Mouse (Mus musculus): ENCODE results near the gene Gm21985.

Gm21985 gene

DNA sequence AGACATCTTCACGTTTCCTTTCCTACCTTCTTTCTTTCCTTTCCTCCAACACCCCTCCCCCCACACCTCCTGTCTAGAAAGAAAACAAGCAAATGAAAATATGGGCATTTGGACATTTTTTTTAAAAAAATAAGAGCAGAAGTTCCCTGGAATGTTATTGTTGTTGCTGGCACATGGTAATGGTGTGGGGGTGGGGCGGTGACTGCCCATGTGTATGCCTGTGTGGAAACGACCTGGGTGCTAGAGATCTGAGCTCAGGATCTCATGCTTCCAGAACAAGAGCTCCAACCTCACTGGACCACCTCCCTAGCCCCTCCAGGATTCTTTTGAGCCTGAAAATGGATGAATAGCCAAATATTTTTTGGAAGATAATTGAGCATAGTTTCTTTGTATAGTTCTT, 75.0 kb downstream of the Gm21985 start:
- POLR2A ChIA-PET: interaction anchor here in 1 of 4 experiments (1.1 to 1.2 kb wide), 2 partner anchors 10 to 27 kb away, joined by 3 to 4 read pairs; partner anchors contain the start of gene Emc4
- CTCF ChIA-PET: interaction anchor here in 1 of 4 experiments (0.5 kb wide), 1 partner anchor 37 kb away, joined by 10 read pairs; no protein-coding TSS in a partner anchor

GRCm38 (mm10) chr2:112348246-112348645, 82.1 kb downstream of the Gm21985 start:
- CTCF ChIA-PET: no interaction called here
- POLR2A ChIA-PET: interaction anchor here in 2 of 4 experiments (0.6 to 0.9 kb wide), 2 partner anchors 13 to 19 kb away, joined by 3 read pairs; partner anchors contain the start of gene Emc4 (in 1 of the 2)

- CTCF ChIA-PET: no interaction called here
- POLR2A ChIA-PET: interaction anchor here in 3 of 4 experiments (0.6 to 3.1 kb wide), 6 partner anchors 14 to 25 kb away, joined by 3 to 15 read pairs (median 3); partner anchors contain the start of genes Emc4 (in 2 of the 3) and Katnbl1 (in 1 of the 3)
These were observed 87.8 kb downstream of the Gm21985 start for GRCm38 (mm10) chr2:112353685-112354455.

GRCm38 (mm10) chr2:112359611-112360010, 93.5 kb downstream of the Gm21985 start:
- ChIA-PET CTCF (no interaction called here), POLR2A (interaction anchor here in 3 of 4 experiments (0.7 to 3.0 kb wide), 5 partner anchors 8 to 94 kb away, joined by 3 to 30 read pairs (median 6); partner anchors contain the start of genes Emc4 (in 2 of the 3), Gm21985 (in 1 of the 3) and Slc12a6 (in 1 of the 3))

- CTCF ChIA-PET: no interaction called here
These were observed 94.1 kb downstream of the Gm21985 start for GRCm38 (mm10) chr2:112360012-112360780.

GRCm38 (mm10) chr2:112360781-112361169, 94.7 kb downstream of the Gm21985 start:
- POLR2A ChIA-PET: interaction anchor here (0.6 to 1.7 kb wide), 12 partner anchors 9 to 137 kb away, joined by 3 to 9 read pairs (median 3); partner anchors contain the start of genes Emc7 (in 2 of the 4) and Katnbl1 (in 2 of the 4)
- CTCF ChIA-PET: no interaction called here

More at GRCm38 (mm10) chr2:112360012-112360780, 94.1 kb downstream of the Gm21985 start:
- POLR2A ChIA-PET: interaction anchor here in 2 of 4 experiments (0.9 to 3.0 kb wide), 10 partner anchors 8 to 95 kb away, joined by 3 to 30 read pairs (median 3); partner anchors contain the start of genes Emc7 (in 2 of the 2), Katnbl1 (in 2 of the 2) and Emc4 (in 1 of the 2)

GRCm38 (mm10) chr2:112367222-112367621, 101.1 kb downstream of the Gm21985 start:
- ChIA-PET CTCF (interaction anchor here in 3 of 4 experiments (1.5 to 1.7 kb wide), 3 partner anchors 12 kb away, joined by 11 to 18 read pairs (median 11); partner anchors contain the start of gene Katnbl1 (in 3 of the 3)), POLR2A (interaction anchor here (0.6 to 4.1 kb wide), 85 partner anchors 8 to 1669 kb away, joined by 3 to 135 read pairs (median 4); partner anchors contain the start of genes Katnbl1 (in 4 of the 4), Emc7 (in 3 of the 4), Gm21985 (in 3 of the 4) and Slc12a6 (in 3 of the 4))

- CTCF ChIA-PET: interaction anchor here (0.5 to 1.7 kb wide), 5 partner anchors 10 to 128 kb away, joined by 3 to 18 read pairs (median 11); partner anchors contain the start of gene Katnbl1 (in 3 of the 4)
- POLR2A ChIA-PET: interaction anchor here (0.5 to 4.1 kb wide), 96 partner anchors 8 to 1668 kb away, joined by 3 to 135 read pairs (median 4); partner anchors contain the start of genes Emc7 (in 4 of the 4), Katnbl1 (in 4 of the 4), Gm21985 (in 3 of the 4) and Slc12a6 (in 3 of the 4)
These were observed 101.9 kb downstream of the Gm21985 start, which contains the start of gene Emc4 for GRCm38 (mm10) chr2:112367726-112368673. Emc4 (minus strand) TSS chr2:112368027.

DNA sequence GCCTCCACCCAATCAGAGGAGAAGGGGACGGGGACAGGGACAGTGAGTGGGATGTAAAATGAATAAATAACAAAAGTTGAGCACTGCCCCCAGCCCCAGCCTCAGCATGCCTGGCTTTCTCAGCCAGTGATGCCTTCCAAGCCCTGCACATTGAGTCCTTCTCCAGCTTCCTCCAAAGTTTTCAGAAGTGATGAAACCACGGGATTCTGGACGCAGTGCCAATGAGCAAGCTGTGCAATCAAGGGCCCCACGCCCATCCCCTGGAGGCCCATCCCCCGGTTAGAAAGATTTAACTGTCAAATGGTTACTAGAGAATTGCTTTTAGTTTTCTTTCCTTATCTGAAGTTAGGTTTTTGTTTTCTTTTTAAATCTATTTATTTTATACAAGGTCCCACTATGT, 103.8 kb downstream of the Gm21985 start:
- POLR2A ChIA-PET: interaction anchor here in 3 of 4 experiments (1.2 to 4.1 kb wide), 7 partner anchors 9 to 85 kb away, joined by 3 to 135 read pairs (median 4); partner anchors contain the start of genes Katnbl1 (in 3 of the 3) and Emc7 (in 1 of the 3)
- CTCF ChIA-PET: interaction anchor here in 2 of 4 experiments (0.5 to 1.0 kb wide), 2 partner anchors 8 to 9 kb away, joined by 3 read pairs; partner anchors contain the start of gene Katnbl1 (in 1 of the 2)

DNA sequence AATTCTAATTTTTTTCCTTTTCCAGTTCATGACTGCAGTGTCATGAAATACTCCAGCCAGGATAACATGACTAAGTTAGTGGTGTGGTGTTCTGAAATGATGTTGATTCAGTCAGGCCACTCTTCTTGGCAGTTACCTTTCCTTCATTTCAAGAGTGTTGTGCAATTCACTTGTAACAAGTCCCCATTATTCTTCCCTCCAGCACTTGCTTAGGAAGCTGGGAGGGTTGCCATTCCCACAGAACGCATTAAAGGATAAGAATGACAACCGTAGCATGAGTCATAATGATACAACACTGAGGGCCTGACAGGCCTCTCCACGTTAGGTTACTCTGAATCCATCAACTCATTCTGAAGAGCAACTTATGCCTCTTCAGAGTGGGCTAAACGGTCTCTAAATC, 107.0 kb downstream of the Gm21985 start:
- ChIA-PET POLR2A (interaction anchor here in 1 of 4 experiments (1.0 kb wide), 1 partner anchor 12 kb away, joined by 3 read pairs; no protein-coding TSS in a partner anchor), CTCF (no interaction called here)

DNA sequence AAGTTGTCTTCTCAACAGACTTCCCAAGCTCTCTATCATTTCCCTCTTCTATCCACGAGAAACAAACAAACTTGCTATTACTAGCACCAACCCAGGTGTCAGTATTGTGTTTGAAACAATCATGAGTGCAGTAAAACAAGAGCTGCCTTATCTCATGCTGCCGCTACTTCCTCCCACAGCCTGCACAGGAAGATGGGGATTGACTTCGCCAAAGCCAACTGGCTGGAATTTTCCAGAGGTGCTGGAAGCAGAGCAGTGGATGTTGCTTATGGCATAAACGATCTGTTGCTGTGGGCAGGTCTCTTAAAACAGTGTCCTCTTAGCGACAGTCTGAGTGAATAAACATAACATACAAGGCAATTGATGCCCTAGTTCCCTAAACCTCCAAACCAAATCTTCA, 108.5 kb downstream of the Gm21985 start:
- ChIA-PET POLR2A (interaction anchor here in 1 of 4 experiments (1.4 kb wide), 1 partner anchor 109 kb away, joined by 6 read pairs; the partner anchor contains the start of genes Gm21985 and Slc12a6), CTCF (no interaction called here)

- ChIA-PET CTCF (interaction anchor here (0.5 to 2.1 kb wide), 38 partner anchors 8 to 386 kb away, joined by 3 to 18 read pairs (median 4); partner anchors contain the start of genes Emc4 (in 3 of the 4), Emc7 (in 2 of the 4), Gm21985 (in 1 of the 4) and Lpcat4 (in 1 of the 4)), POLR2A (interaction anchor here (0.5 to 7.5 kb wide), 76 partner anchors 8 to 1470 kb away, joined by 3 to 135 read pairs (median 4); partner anchors contain the start of genes Emc4 (in 4 of the 4), Emc7 (in 3 of the 4), Slc12a6 (in 3 of the 4) and Gm21985 (in 2 of the 4))
These were observed 113.1 kb downstream of the Gm21985 start, which contains the start of gene Katnbl1 for GRCm38 (mm10) chr2:112378973-112379898. Katnbl1 (plus strand) TSS chr2:112379211.

DNA sequence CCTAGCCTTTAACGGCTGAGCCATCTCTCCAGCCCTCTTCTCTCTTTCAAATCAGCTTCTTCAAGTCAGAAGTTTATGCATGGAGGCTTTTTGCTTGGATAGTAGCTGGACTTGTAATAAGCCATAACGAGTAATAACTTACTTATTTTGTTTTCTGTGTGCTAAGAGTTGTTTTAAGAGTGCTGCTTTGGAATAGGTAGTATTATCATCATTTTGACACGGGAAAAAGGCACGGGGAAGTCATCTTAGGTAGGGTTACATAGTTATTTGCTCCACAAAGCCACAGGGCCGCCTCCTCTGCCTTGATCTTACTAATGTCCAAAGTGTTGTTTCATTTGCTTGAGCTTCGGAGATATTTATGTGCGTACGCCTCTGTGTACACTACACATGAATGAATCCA, 114.0 kb downstream of the Gm21985 start:
- CTCF ChIA-PET: interaction anchor here in 3 of 4 experiments (1.3 to 2.1 kb wide), 5 partner anchors 8 to 119 kb away, joined by 3 to 11 read pairs (median 5); partner anchors contain the start of gene Emc4 (in 1 of the 3)
- POLR2A ChIA-PET: interaction anchor here (0.7 to 7.5 kb wide), 36 partner anchors 9 to 1692 kb away, joined by 3 to 135 read pairs (median 7); partner anchors contain the start of genes Emc4 (in 4 of the 4), Emc7 (in 3 of the 4), Gm21985 (in 2 of the 4) and Nop10 (in 2 of the 4)

DNA sequence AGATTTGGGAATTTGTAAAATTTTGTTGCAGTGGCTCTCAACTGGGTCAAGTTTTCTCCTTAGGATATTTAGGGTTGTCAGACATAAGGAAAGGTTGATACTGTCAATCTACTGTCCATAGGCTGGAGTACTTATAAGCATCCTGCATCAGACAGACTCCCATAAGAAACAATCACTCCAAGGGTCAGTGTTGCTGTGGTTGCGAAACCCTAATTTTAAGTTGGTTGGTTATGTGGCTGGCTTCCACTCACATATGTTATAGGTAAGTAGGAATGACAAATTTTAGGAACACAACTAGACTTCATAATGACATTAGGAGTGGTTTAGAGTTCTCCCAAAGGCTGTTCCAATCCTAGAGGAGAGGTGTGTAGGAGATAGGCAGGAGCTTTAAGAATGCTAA, 115.1 kb downstream of the Gm21985 start:
- POLR2A ChIA-PET: interaction anchor here in 2 of 4 experiments (1.8 to 7.5 kb wide), 7 partner anchors 9 to 74 kb away, joined by 3 to 135 read pairs (median 50); partner anchors contain the start of genes Emc4 (in 2 of the 2) and Emc7 (in 1 of the 2)
- CTCF ChIA-PET: no interaction called here

- POLR2A ChIA-PET: interaction anchor here in 3 of 4 experiments (0.7 to 7.1 kb wide), 11 partner anchors 11 to 82 kb away, joined by 3 to 55 read pairs (median 5); partner anchors contain the start of genes Emc7 (in 2 of the 3), Katnbl1 (in 2 of the 3) and Emc4 (in 1 of the 3)
- CTCF ChIA-PET: interaction anchor here in 3 of 4 experiments (0.7 to 2.0 kb wide), 3 partner anchors 12 to 14 kb away, joined by 3 to 5 read pairs (median 3); partner anchors contain the start of gene Katnbl1 (in 2 of the 3)
These were observed 124.7 kb downstream of the Gm21985 start for GRCm38 (mm10) chr2:112390843-112391242.

Data from embryonic stem cell, embryonic (primary cell).